Mouse (Mus musculus): ENCODE data around the gene Ppp1r1b. TPM values are rescaled to one million over a fixed set of nuclear protein-coding genes. Genes with fewer than 3 reads are reported as not detected.

Ppp1r1b gene
- polyA plus RNA-seq, 1 experiment from 2014 or later, result 19.2 TPM

- in situ Hi-C loops (cut with MboI; ENCODE audit: low pct_unique_long_range_greater_than_20kb), result no loop called here
- POLR2A ChIA-PET, result interaction anchor here (0.6 to 1.1 kb wide), 4 partner anchors 16 to 212 kb away, joined by 3 to 13 read pairs (median 4); no protein-coding TSS in a partner anchor
- CTCF ChIA-PET, result interaction anchor here (0.7 to 7.2 kb wide), 4 partner anchors 8 to 19 kb away, joined by 3 to 75 read pairs (median 4); no protein-coding TSS in a partner anchor
- ATAC-seq (no peak), DNase-seq (ENCODE audit: low read depth, low spot score) (no peak)
- H3K27me3 ChIP-seq, result no peaks in the 10 kb centered on the region
- no peak for TF ChIP-seq CTCF (IDR thresholded peaks at IDR 0.05)
Observed at GRCm38 (mm10) chr11:98356625-98357394, 8.6 kb downstream of the Ppp1r1b start.

DNA sequence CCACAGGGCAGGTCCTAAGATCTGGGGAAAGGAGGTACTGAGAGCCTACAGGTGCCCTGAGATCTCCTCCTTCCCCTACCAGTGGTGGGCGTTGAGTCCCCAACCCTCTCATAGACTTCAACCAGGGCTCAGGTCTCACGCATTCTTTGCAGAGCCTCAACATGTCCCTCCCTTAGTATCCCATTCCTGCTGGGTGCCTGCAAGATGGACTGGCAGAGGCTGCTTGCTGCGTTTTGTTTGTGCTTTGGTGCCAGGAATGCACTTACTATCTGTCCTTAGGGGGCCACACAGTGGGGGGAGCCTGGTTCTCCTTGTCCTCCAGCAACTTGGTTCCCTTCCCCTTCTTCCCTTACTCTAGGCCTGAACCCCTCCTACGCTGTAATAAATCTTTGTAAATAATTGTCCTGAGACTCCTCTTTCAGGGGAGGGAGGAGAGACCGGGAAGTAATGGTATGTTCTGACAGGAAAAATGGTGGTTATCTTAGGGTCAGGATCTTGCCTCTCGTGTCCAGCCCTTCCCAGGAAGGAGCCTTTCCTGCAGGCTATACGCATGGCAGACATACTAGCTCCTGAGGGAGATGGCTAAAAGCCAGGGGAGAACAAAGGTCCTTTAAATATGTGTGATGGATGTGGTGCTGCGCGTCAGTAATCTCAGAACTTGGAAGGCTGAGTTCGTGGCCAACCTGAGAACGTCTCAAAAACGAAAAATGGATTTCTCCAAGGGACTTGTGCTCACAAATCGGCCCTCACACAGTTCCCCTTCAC is 9.4 kb downstream of the Ppp1r1b start:
- in situ Hi-C loops (cut with MboI; ENCODE audit: low pct_unique_long_range_greater_than_20kb), result no loop called here
- TF ChIP-seq CTCF (IDR thresholded peaks at IDR 0.05), result no peak
- no peaks in the 10 kb centered on the region for H3K27me3 ChIP-seq
- ATAC-seq (no peak), DNase-seq (ENCODE audit: low read depth, low spot score) (no peak)
- CTCF ChIA-PET, result interaction anchor here (1.5 to 7.2 kb wide), 2 partner anchors 14 kb away, joined by 5 to 75 read pairs; no protein-coding TSS in a partner anchor
- POLR2A ChIA-PET, result interaction anchor here (0.9 to 1.8 kb wide), 5 partner anchors 9 to 15 kb away, joined by 3 to 10 read pairs (median 5); partner anchors contain the start of gene Ppp1r1b

GRCm38 (mm10) chr11:98358161-98359083 is 10.2 kb downstream of the Ppp1r1b start, which contains the start of gene Stard3:
TSS of gene Stard3 (plus strand) at chr11:98358368.
- H3K27me3 ChIP-seq, result no peaks in the 10 kb centered on the region
- no peak for TF ChIP-seq CTCF (IDR thresholded peaks at IDR 0.05)
- in situ Hi-C loops (cut with MboI; ENCODE audit: low pct_unique_long_range_greater_than_20kb), result no loop called here
- no peak for DNase-seq (ENCODE audit: low read depth, low spot score)
- ATAC-seq, result peak; percentile 47
- POLR2A ChIA-PET, result interaction anchor here (0.9 to 1.8 kb wide), 5 partner anchors 9 to 16 kb away, joined by 3 to 10 read pairs (median 5); partner anchors contain the start of gene Ppp1r1b
- CTCF ChIA-PET, result interaction anchor here (0.6 to 7.2 kb wide), 3 partner anchors 14 to 25 kb away, joined by 3 to 75 read pairs (median 5); partner anchors contain the start of gene Tcap

- no peaks in the 10 kb centered on the region for H3K27me3 ChIP-seq
- TF ChIP-seq CTCF (IDR thresholded peaks at IDR 0.05), result no peak
- in situ Hi-C loops (cut with MboI; ENCODE audit: low pct_unique_long_range_greater_than_20kb), result no loop called here
- ChIA-PET POLR2A (interaction anchor here (0.5 kb wide), 1 partner anchor 18 kb away, joined by 3 read pairs; no protein-coding TSS in a partner anchor), CTCF (interaction anchor here (1.3 to 5.6 kb wide), 4 partner anchors 11 to 28 kb away, joined by 3 to 29 read pairs (median 4); no protein-coding TSS in a partner anchor)
- DNase-seq (ENCODE audit: low read depth, low spot score) (no peak), ATAC-seq (no peak)
Observed at GRCm38 (mm10) chr11:98360866-98361521, 12.8 kb downstream of the Ppp1r1b start.

- in situ Hi-C loops (cut with MboI; ENCODE audit: low pct_unique_long_range_greater_than_20kb), result no loop called here
- TF ChIP-seq CTCF (IDR thresholded peaks at IDR 0.05), result no peak
- ChIA-PET POLR2A (interaction anchor here (0.6 to 1.2 kb wide), 2 partner anchors 9 to 48 kb away, joined by 3 to 5 read pairs; no protein-coding TSS in a partner anchor), CTCF (interaction anchor here (4.3 to 5.6 kb wide), 2 partner anchors 8 to 21 kb away, joined by 25 to 29 read pairs; no protein-coding TSS in a partner anchor)
- no peaks in the 10 kb centered on the region for H3K27me3 ChIP-seq
- ATAC-seq, result no peak
- DNase-seq (ENCODE audit: low read depth, low spot score), result no peak
Observed at GRCm38 (mm10) chr11:98363817-98364216, 15.6 kb downstream of the Ppp1r1b start.

DNA sequence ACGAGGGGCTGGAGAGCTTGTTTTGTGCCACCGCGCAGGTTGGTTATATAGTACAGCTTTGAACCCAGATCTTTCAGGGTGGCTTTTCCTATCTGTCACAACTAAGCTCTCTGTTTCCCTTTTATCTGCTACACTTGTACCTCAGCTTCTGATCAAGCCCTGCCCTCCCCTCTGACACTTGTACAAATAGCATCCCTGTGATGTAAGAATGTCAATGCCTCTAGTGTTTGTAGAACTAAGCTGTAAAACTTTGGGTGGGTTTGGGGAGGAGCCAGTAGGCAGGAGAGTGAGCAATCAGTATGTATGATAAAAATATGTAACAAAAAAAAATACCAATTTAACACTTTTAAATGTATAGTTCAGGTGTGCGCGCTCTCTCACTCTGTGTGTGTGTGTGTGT is 16.2 kb downstream of the Ppp1r1b start:
- DNase-seq (ENCODE audit: low read depth, low spot score) (no peak), ATAC-seq (no peak)
- H3K27me3 ChIP-seq, result no peaks in the 10 kb centered on the region
- ChIA-PET CTCF (interaction anchor here (0.7 to 5.6 kb wide), 3 partner anchors 7 to 22 kb away, joined by 3 to 29 read pairs (median 25); no protein-coding TSS in a partner anchor), POLR2A (interaction anchor here (1.2 kb wide), 1 partner anchor 9 kb away, joined by 3 read pairs; no protein-coding TSS in a partner anchor)
- no peak for TF ChIP-seq CTCF (IDR thresholded peaks at IDR 0.05)
- in situ Hi-C loops (cut with MboI; ENCODE audit: low pct_unique_long_range_greater_than_20kb), result no loop called here

DNA sequence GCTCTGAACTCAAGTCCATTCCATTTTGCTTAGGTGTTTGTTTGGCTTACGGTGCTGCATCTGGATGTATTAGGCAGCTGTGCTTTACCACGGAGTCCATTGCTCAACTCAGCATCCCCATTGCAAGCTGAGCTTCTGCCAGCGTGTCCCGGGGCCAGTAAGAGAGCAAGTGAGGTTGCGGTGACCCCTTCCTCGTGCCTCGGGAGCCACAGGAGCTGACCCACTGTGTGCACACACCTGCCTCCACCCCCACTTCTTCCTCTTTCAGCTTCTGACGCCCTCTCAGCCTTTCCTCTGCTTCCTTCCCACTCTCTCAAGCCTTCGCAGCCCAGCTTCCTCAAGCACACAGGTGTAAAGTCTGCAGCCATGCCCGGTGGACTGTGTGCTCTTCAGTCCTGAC is 18.1 kb downstream of the Ppp1r1b start:
- no peak for TF ChIP-seq CTCF (IDR thresholded peaks at IDR 0.05)
- in situ Hi-C loops (cut with MboI; ENCODE audit: low pct_unique_long_range_greater_than_20kb), result no loop called here
- no peaks in the 10 kb centered on the region for H3K27me3 ChIP-seq
- DNase-seq (ENCODE audit: low read depth, low spot score) (no peak), ATAC-seq (no peak)
- POLR2A ChIA-PET, result interaction anchor here (2.9 kb wide), 1 partner anchor 8 kb away, joined by 10 read pairs; the partner anchor contains the start of gene Stard3
- CTCF ChIA-PET, result interaction anchor here (1.4 to 4.3 kb wide), 3 partner anchors 11 to 125 kb away, joined by 4 to 25 read pairs (median 10); no protein-coding TSS in a partner anchor

- POLR2A ChIA-PET, result interaction anchor here (2.9 kb wide), 1 partner anchor 9 kb away, joined by 10 read pairs; the partner anchor contains the start of gene Stard3
- in situ Hi-C loops (cut with MboI; ENCODE audit: low pct_unique_long_range_greater_than_20kb), result no loop called here
- no peak for TF ChIP-seq CTCF (IDR thresholded peaks at IDR 0.05)
Observed at GRCm38 (mm10) chr11:98367171-98367862, 19.1 kb downstream of the Ppp1r1b start.

More at GRCm38 (mm10) chr11:98367171-98367862, 19.1 kb downstream of the Ppp1r1b start:
- DNase-seq (ENCODE audit: low read depth, low spot score) (no peak), ATAC-seq (no peak)
- H3K27me3 ChIP-seq, result no peaks in the 10 kb centered on the region
- CTCF ChIA-PET, result interaction anchor here (0.8 to 4.3 kb wide), 5 partner anchors 10 to 127 kb away, joined by 3 to 25 read pairs (median 4); no protein-coding TSS in a partner anchor
